8 mouse cellular contexts compared by ENCODE assay signal in genomic region chr6:88927595-88927994, GRCm38 (mm10). TPM values are rescaled to one million over a fixed set of nuclear protein-coding genes. Genes with fewer than 3 reads are reported as not detected.
DNase-seq lines count a peak whose midpoint lies in the region; ATAC-seq and TF ChIP-seq lines count a peak whose summit lies in the region.

No protein-coding gene starts in this region.

- H3K27me3 ChIP-seq in embryonic facial prominence, embryonic 14.5 days (replicated peaks; ENCODE audit: control insufficient read depth, insufficient read depth, low read length): no peaks in the 10 kb centered on the region
- no peaks in the 10 kb centered on the region for H3K27me3 ChIP-seq in lung, embryonic 15.5 days
- H3K27me3 ChIP-seq in neural tube, embryonic 15.5 days (replicated peaks): no peaks in the 10 kb centered on the region
- H3K27me3 ChIP-seq in thymus, adult 2 months (ENCODE audit: control insufficient read depth, insufficient read depth, low read length): no peaks in the 10 kb centered on the region

- ATAC-seq in embryonic facial prominence, embryonic 14.5 days (ENCODE audit: low read depth): peak; percentile 7; the same call in 1 of the 2 replicates
- ATAC-seq in lung, embryonic 15.5 days (ENCODE audit: borderline replicate concordance, extremely low read depth, low FRiP score, low TSS enrichment): peak; percentile 6; the same call in 1 of the 2 replicates
- peak; percentile 55 for ATAC-seq in neural tube, embryonic 15.5 days (ENCODE audit: low FRiP score)

- H3K9ac ChIP-seq in embryonic facial prominence, embryonic 14.5 days (ENCODE audit: low read depth, low read length): no peak overlapping the region
- H3K9ac ChIP-seq in lung, embryonic 15.5 days: no peak overlapping the region
- H3K9ac ChIP-seq in neural tube, embryonic 15.5 days (replicated peaks): no peak overlapping the region

- peaks cover 31% of the 10 kb centered on the region for H3K4me1 ChIP-seq in embryonic facial prominence, embryonic 14.5 days (ENCODE audit: control insufficient read depth, insufficient read depth, low read length)
- peaks cover 57% of the 10 kb centered on the region for H3K4me1 ChIP-seq in lung, embryonic 15.5 days
- H3K4me1 ChIP-seq in neural tube, embryonic 15.5 days: peaks cover 66% of the 10 kb centered on the region
- peaks cover 36% of the 10 kb centered on the region for H3K4me1 ChIP-seq in thymus, adult 2 months (replicated peaks; ENCODE audit: control insufficient read depth, insufficient read depth, low read length)

- no peak overlapping the region for H3K27ac ChIP-seq in embryonic facial prominence, embryonic 14.5 days (replicated peaks; ENCODE audit: low read depth, low read length)
- no peak overlapping the region for H3K27ac ChIP-seq in lung, embryonic 15.5 days
- no peak overlapping the region for H3K27ac ChIP-seq in neural tube, embryonic 15.5 days (replicated peaks)
- H3K27ac ChIP-seq in thymus, adult 2 months (ENCODE audit: control insufficient read depth, insufficient read depth, low read length): no peak overlapping the region

- peak; percentile 76 to 81 for DNase-seq in B cell, adult 2 months
- peak; percentile 87 for DNase-seq in adrenal gland, postnatal 14 days
- peak; percentile 57 for DNase-seq in embryonic facial prominence, embryonic 14.5 days (ENCODE audit: low spot score)
- DNase-seq in heart, postnatal 10 days: peak; percentile 81 to 90
- peak; percentile 85 for DNase-seq in layer of hippocampus, adult 11-12 months (ENCODE audit: low spot score)
- DNase-seq in thymus, adult 2 months: peak; percentile 86

- H3K36me3 ChIP-seq in embryonic facial prominence, embryonic 14.5 days (ENCODE audit: control insufficient read depth, insufficient read depth, low read length): no peaks in the 10 kb centered on the region
- no peaks in the 10 kb centered on the region for H3K36me3 ChIP-seq in lung, embryonic 15.5 days
- no peaks in the 10 kb centered on the region for H3K36me3 ChIP-seq in neural tube, embryonic 15.5 days
- H3K36me3 ChIP-seq in thymus, adult 2 months (ENCODE audit: control insufficient read depth, insufficient read depth, low read length): no peaks in the 10 kb centered on the region

- TF ChIP-seq POLR2A in thymus, adult 2 months (IDR thresholded peaks at IDR 0.05; ENCODE audit: control insufficient read depth, extremely low read depth, insufficient read depth, low read length, poor library complexity): 0 out of 2 replicates have a peak, but pooled peaks have one; percentile 16

- no peak overlapping the region for H3K4me3 ChIP-seq in embryonic facial prominence, embryonic 14.5 days (ENCODE audit: low read depth, low read length)
- H3K4me3 ChIP-seq in lung, embryonic 15.5 days: no peak overlapping the region
- H3K4me3 ChIP-seq in neural tube, embryonic 15.5 days (replicated peaks): no peak overlapping the region
- no peak overlapping the region for H3K4me3 ChIP-seq in thymus, adult 2 months (ENCODE audit: control insufficient read depth, insufficient read depth, low read length)

- WGBS in embryonic facial prominence, embryonic 14.5 days: 7% methylated on average over 1 of the region's 2 CpGs
- WGBS in lung, embryonic 15.5 days: 9% methylated on average over 2 of the region's 2 CpGs
- 6% methylated on average over 2 of the region's 2 CpGs for WGBS in neural tube, embryonic 15.5 days
- 13% methylated on average over 2 of the region's 2 CpGs for WGBS in thymus, adult 2 months

- peak; percentile 91 for TF ChIP-seq CTCF in thymus, adult 2 months (IDR thresholded peaks at IDR 0.05; ENCODE audit: borderline replicate concordance, control insufficient read depth, extremely low read depth, insufficient read depth, low read length, poor library complexity)

- no peak overlapping the region for H3K4me2 ChIP-seq in embryonic facial prominence, embryonic 14.5 days (ENCODE audit: low read depth, low read length)
- H3K4me2 ChIP-seq in lung, embryonic 15.5 days: no peak overlapping the region
- no peak overlapping the region for H3K4me2 ChIP-seq in neural tube, embryonic 15.5 days

- intact Hi-C loops in heart, postnatal 10 days (cut with DNase I): loop anchor here (5.0 kb wide), 2 partner anchors 105 to 435 kb away; partner anchors contain the start of gene Plxna1

- H3K9me3 ChIP-seq in embryonic facial prominence, embryonic 14.5 days (ENCODE audit: control insufficient read depth, low read length): no peaks in the 10 kb centered on the region
- no peaks in the 10 kb centered on the region for H3K9me3 ChIP-seq in lung, embryonic 15.5 days
- no peaks in the 10 kb centered on the region for H3K9me3 ChIP-seq in neural tube, embryonic 15.5 days (replicated peaks)

RNA-seq across cellular contexts. Expression of gene Tpra1, which starts 25.5 kb away (rescaled TPM):
- total RNA-seq in adrenal gland, postnatal 14 days (2021): 73.2 and 73.8 TPM in 2 replicates
- polyA plus RNA-seq in embryonic facial prominence, embryonic 14.5 days (2014; fragmentation: Nextera tagmentation; extraction: Ambion mirVana): 44.9 and 52.1 TPM in 2 replicates
- 10 to 100 TPM; 31.8 to 34.3 TPM for total RNA-seq in heart, postnatal 10 days (2021)
- polyA plus RNA-seq in lung, embryonic 15.5 days (2015; fragmentation: Nextera tagmentation; extraction: Ambion mirVana): 68.5 and 75.8 TPM in 2 replicates
- polyA plus RNA-seq in neural tube, embryonic 15.5 days (2015; fragmentation: Nextera tagmentation; extraction: Ambion mirVana): 88.1 and 91.7 TPM in 2 replicates
- polyA plus RNA-seq in thymus, adult 2 months (2012; rRNA removed): 300 and 366 TPM in 2 replicates

RNA-seq across cellular contexts. Expression of gene Mcm2, which starts 29.0 kb away (rescaled TPM):
- 53.9 and 60.2 TPM in 2 replicates for total RNA-seq in adrenal gland, postnatal 14 days (2021)
- polyA plus RNA-seq in embryonic facial prominence, embryonic 14.5 days (2014; fragmentation: Nextera tagmentation; extraction: Ambion mirVana): 94.6 and 117 TPM in 2 replicates
- 10 to 100 TPM; 36.7 to 48.8 TPM for total RNA-seq in heart, postnatal 10 days (2021)
- 141 and 142 TPM in 2 replicates for polyA plus RNA-seq in lung, embryonic 15.5 days (2015; fragmentation: Nextera tagmentation; extraction: Ambion mirVana)
- 20.5 and 52.5 TPM in 2 replicates for polyA plus RNA-seq in neural tube, embryonic 15.5 days (2015; fragmentation: Nextera tagmentation; extraction: Ambion mirVana)
- 169 and 232 TPM in 2 replicates for polyA plus RNA-seq in thymus, adult 2 months (2012; rRNA removed)

RNA-seq across cellular contexts. Expression of gene Podxl2, which starts 52.8 kb away (rescaled TPM):
- 24.4 and 27.2 TPM in 2 replicates for total RNA-seq in adrenal gland, postnatal 14 days (2021)
- 83.4 and 95.9 TPM in 2 replicates for polyA plus RNA-seq in embryonic facial prominence, embryonic 14.5 days (2014; fragmentation: Nextera tagmentation; extraction: Ambion mirVana)
- 10 to 100 TPM; 49.9 to 54.8 TPM for total RNA-seq in heart, postnatal 10 days (2021)
- 47.1 and 49.3 TPM in 2 replicates for polyA plus RNA-seq in lung, embryonic 15.5 days (2015; fragmentation: Nextera tagmentation; extraction: Ambion mirVana)
- polyA plus RNA-seq in neural tube, embryonic 15.5 days (2015; fragmentation: Nextera tagmentation; extraction: Ambion mirVana): 504 and 640 TPM in 2 replicates
- polyA plus RNA-seq in thymus, adult 2 months (2012; rRNA removed): 95.8 and 100.0 TPM in 2 replicates
